Mouse (Mus musculus) retina, postnatal 1 day (tissue): ENCODE measurements around the gene Gstm4.

Experiments
- DNase-seq: peaks from one replicate; pipeline ENCODE4 v3.0.0-alpha.2; 2012

Gene Gstm4

DNA sequence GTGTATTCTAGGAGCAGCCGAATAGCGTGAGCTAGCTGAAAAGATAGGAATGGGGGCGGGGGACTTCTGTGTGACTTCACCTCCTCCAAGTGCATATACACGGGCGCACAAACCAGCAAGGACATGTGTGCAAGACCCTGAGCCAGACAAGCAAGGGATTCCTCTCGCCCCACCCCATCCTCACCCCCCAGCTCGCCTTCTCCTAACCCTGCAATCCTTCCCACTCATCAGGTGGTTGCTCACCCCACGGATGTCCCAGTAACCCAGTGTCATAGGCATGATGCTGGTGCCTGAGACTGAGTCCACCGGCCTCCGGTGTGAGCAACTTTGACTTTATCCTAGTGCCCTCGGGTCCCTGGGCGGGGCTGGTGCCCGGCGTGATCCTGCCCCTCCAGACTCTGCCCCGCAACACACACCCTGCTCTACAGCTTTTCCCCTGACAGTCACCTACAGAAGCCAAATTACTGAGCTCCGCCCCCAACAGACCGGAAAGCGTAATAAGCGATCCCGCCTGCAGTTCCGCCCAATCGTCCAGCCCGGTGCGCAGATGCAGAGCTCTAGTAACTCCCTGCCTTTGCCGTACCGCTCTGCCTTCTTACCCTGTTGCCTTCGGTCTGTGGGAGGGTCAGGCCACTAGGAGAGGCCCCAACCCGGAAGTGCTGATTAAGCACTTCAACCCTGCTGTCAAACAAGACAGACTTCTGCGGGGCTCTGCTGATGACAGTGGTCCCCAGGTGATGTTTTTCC lies at the start of gene Gstm4:
TSS of gene Gstm4 (minus strand) at position 501 of the 747 bp plus-strand sequence.
- peak; percentile 87 for DNase-seq

- peak; percentile 88 for DNase-seq
Measured at GRCm38 (mm10) chr3:108094146-108094545, 49.5 kb upstream of the Gstm4 start.

DNA sequence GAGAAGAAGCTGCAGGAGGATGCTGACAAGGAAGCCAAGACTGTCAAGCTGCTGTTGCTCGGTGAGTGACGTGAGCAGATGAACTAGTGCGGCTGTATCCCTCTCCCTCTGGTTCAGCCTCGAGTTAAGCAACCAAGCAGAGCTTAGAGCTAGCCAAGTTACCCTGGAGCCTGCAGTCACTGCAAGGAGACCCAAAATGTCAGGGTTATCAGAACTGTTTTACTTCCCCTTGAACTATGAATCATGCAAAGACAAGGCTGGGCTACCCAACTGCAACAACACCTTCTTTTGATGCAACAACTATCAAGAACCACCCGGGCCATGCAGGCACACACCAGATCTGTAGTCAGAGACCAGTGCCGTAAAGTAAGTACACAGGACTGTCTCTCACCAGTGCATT lies 48.6 kb upstream of the Gstm4 start:
- DNase-seq = no peak

- peak; percentile 78 for DNase-seq
Measured at GRCm38 (mm10) chr3:108092536-108093115, 47.9 kb upstream of the Gstm4 start, which contains the start of gene Gnat2. TSS of gene Gnat2 (plus strand) at chr3:108092789.

GRCm38 (mm10) chr3:108092030-108092429 lies 47.3 kb upstream of the Gstm4 start:
- no peak for DNase-seq

DNA sequence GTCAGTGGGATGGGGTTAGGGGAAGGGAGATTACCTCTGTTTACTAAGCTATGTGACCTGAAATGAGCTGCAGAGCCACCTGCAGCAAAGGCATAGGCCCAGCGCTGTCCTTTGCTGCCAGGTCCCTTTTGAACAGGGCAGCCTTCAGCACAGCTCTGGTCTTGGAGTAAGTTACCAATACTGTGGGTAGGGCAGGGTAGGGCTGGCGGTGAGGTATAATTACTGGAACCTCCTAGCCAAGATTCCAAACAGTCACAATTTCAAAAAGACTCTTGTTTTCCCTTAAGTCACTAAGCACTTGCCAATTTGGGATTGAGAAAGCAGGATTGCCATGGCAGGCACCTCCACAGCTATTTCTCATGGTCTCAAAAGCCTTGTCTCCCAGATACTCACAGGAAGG lies 45.9 kb upstream of the Gstm4 start:
- DNase-seq = no peak

- no peak for DNase-seq
Measured at GRCm38 (mm10) chr3:108089916-108090315, 45.2 kb upstream of the Gstm4 start.

GRCm38 (mm10) chr3:108088842-108089380 lies 44.2 kb upstream of the Gstm4 start:
- no peak for DNase-seq

GRCm38 (mm10) chr3:108087329-108087728 lies 42.6 kb upstream of the Gstm4 start:
- no peak for DNase-seq

DNA sequence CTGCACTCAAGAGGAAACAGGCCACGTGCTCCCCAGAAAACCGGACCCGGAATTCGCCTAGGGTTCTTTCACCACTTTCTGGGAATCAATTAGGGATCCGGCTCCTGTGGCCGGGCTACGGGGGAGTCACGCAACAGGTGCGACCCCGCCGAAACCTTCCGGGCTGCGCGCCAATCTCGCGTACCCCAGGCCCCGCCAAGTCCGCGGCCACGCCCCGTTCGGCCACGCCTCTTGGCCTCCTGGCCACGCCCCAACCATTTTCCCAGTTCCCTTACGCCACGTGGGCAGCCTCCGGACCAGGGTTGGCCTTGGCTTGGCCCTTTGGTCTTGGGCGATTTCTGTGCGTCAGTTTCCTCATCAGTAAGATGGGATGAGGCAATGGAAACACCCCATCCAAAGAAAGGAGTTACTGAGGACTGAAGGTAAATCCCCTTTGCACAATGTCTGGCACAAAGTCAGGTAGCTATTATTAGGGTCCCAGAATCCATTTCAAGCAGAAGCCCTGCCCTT lies 41.8 kb upstream of the Gstm4 start, which contains the start of gene Ampd2:
TSS of gene Ampd2 (minus strand) at position 182 of the 510 bp plus-strand sequence.
- peak; percentile 81 for DNase-seq

DNA sequence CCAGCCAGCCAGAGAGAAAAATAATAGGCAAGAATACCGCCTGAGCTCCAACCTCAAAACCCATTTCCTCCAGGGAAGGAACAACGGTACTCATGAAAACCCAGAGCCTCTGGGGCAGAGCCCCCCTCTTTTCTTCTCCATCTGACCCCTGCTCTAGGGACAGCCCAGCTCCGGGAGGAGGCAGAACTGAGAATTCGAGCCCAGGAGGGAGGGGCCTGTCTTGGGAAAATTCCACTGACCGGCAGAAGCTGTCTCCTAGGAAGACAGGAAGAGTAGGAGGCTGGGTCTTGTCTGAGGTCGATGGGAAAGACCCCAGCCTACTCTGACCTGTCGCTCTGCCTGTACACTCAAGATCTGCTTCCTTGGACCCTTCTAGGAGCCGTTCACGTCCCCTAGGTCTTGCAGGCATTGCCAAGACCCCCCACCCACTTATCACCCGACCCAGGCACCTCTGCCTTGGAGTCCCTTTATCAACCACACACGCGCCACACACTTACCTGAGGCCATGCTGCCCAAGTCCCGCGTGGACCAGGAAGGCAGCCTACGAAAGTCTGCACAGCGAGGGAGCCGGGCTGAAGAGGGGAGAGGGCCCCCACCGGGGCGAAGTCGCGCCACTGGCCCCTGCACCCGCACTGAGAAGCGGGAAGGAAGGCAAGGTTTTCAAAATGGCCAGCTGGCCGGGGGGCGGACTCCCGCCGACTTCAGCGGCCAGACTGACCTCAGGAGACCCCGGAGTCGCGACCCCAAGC lies 41.2 kb upstream of the Gstm4 start:
- DNase-seq = peak; percentile 65

DNA sequence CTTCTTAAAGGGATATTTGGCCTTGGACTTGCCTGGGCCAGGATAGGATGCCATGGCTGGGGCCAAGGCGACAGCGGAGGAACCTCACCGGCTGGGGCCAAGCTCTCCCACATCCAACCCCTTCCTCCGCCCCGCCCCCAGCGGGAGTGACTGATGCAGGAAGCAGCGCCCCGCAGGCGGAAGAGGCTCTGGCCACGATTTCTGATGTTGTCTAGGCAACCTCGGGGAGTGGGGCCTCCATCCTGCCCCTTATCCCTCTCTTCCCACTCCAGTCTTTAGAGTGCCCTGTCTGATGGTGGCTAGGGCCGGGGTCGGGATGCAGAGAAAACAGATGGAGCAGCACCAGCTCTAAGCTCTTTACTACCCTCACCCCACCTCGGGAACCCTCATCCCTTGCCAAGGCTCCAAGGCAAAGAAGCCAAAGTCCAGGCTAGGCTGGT lies 40.6 kb upstream of the Gstm4 start:
- peak; percentile 91 for DNase-seq

- DNase-seq = no peak
Measured at GRCm38 (mm10) chr3:108084767-108085270, 40.1 kb upstream of the Gstm4 start.

GRCm38 (mm10) chr3:108083904-108084407 lies 39.3 kb upstream of the Gstm4 start:
- peak; percentile 30 for DNase-seq

DNA sequence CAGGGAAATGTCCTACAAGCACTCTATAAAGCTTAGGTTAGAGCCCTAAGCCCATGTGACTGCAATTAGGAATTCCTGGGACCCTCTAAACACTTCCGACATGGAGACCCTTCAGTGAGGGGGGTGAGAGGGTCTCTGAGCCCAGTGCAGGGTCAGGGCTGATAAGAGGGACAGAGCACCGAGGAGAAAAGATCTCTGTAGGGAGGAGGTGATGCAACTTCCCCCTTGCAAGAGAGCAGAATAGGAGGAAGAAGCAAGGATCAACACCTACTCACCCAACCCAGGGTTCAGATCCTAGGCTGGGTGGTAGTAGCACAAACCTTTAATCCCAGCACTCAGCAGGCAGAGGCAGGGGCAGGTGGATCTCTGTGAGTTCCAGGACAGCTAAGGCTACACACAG lies 38.5 kb upstream of the Gstm4 start:
- no peak for DNase-seq

GRCm38 (mm10) chr3:108082251-108082875 lies 37.7 kb upstream of the Gstm4 start:
- DNase-seq = peak; percentile 77

DNA sequence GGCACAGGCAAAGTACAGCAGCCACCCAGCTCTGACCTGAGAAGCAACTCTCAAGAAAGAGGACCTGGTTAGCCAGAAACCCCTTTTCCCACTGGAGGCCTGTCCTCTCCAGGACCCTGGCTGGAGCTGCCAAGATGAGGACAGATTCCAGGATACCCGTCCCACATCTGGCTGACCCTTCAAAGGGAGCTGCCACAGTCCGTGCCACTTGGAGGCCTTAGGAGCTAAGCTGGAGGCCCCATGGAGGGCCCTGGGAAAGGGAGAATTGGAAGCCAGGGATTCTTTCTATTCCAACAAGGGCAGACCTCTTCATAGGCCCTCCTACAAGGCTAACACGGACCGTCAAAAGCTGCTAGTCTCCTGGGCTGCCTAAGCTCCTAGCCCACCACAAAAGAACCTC lies 37.0 kb upstream of the Gstm4 start:
- no peak for DNase-seq

DNA sequence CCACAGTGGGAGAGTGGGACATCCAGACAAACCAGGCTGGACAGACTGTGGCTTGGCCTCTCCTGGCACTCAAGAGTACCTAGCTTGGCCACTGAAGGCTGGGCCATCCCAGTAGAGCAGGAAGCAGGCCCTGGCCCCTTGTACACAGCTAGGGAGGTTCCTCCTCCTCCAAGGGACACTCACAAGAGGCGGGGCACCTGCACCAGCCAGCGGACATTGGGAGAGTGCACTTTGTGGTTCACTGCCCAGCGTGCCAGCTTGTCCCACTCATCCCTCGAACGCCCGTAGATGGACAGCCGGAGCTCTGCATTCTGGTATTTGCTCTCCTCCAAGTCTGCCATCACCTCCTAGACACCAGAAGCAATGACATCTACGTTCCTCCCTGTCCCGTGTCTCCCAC lies 32.1 kb upstream of the Gstm4 start:
- no peak for DNase-seq

DNA sequence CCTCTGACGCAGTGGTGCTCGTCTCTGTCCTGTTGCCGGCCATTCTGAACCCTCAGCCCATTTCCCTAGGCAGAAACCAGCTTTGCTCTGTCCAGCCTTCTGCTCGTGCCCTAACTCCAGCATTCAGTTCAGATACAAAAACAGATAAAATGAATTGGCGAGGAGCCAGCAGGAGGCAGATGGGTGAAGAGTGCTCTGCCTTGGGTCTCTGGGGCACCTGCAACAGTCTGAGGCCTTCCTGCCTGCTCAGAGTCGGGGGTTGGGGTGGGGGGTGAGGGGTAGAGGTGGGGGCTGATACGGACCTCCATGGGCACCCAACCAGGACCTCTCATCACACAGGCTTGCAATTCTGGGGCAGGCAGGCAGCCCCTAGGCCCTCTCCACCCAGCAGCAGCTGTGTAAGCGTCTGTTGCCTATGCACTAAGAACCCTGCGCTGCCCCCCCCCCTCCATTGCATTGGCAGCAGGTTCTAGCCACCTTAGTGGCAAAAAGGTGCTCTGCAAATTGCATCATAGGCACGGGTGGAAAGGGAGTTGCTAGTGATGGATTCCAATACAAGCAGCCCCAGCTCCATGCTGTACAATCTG lies 28.4 kb upstream of the Gstm4 start:
- DNase-seq = peak; percentile 48

DNA sequence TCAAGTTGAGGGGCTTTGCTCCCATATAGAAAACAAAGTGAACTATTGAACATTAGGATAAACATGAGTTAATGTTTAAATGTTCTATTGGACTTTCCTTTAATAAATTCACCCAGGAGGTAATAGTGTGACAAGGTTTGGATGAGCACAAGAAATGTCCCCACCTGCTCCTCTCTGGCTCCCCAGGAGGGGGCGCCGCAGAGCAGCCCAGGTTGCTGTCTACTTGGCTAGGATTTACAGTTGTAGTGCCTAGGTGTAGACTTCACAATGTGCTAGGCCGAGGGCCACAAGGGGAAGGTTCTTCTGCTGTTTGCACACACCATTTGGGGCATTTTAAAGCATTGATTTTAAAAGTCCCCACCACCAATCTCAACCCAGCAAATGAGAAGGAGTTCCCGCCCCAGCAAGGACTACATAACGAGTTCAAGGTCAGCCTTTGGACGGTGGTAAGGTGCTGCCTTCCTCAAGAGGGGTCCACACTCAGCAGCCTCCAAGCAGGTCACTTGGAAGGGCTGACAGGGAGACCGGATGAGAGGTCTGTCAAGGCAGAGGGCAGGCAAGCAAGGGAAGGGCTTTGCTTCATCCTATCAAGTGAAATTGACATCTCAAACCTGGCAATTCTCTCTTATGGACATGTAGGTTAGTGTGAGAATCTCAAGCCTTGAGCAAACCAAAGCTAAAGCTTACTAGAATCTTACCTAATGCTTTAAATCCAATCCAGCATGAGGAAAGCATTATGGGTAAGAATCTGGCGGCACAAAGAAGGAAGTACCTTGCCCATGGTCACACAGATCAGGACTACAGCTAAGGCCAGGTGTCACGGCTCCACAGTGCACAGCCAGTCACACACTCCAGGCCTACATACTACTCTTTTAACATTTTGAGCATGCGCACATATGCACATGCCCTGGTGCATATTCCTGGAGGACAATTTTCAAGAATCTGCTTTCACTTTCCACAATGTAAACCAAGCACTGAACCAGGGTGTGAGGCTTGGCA lies 25.9 kb upstream of the Gstm4 start:
- DNase-seq = peak; percentile 63
